Comparison of ENCODE assay signal across 22 mouse cellular contexts in the genomic region with DNA sequence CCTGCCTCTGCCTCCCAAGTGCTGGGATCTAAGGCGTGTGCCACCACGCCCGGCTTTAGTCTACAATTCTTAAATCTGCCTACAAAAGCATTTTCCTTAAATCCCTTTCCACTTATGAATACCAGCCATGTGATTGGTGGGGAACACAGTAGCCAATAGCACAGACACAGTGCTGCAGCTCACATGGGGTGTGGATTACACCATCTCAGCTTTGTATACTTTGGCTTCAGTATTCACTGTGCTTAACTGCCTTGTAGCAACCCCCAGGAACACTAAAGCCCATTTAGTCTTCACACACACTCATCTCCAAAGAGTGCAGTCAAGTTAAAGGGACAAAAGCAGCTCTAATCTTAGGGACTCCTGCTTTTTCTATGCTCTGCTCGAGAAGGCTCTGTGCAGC.
"Had no signal": no experiment of that assay in that cellular context is flagged by ENCODE, and none has a peak within 500 bp of the region (broad histone marks: within the 10 kb centered on the region; RNA-seq: fewer than 3 reads in every experiment).

No protein-coding gene starts in this region.

- H3K27me3 ChIP-seq: liver, embryonic 12.5 days; liver, embryonic 15.5 days; lung, embryonic 15.5 days; megakaryocyte, embryonic 14.5 days; midbrain, embryonic 13.5 days; neural tube, embryonic 12.5 days; neural tube, embryonic 15.5 days had no signal

- H3K9ac ChIP-seq: liver, embryonic 12.5 days; liver, embryonic 15.5 days; lung, embryonic 15.5 days; midbrain, embryonic 13.5 days; neural tube, embryonic 12.5 days; neural tube, embryonic 15.5 days had no signal

- H3K36me3 ChIP-seq: neural tube, embryonic 15.5 days had no signal

- H3K27ac ChIP-seq: kidney, postnatal 0 days; left cerebral cortex, adult 2 months; liver, embryonic 12.5 days; lung, embryonic 15.5 days; midbrain, embryonic 10.5 days; midbrain, embryonic 13.5 days; neural tube, embryonic 12.5 days; neural tube, embryonic 15.5 days; stomach, postnatal 0 days had no signal

- H3K4me2 ChIP-seq: liver, embryonic 12.5 days; liver, embryonic 15.5 days; lung, embryonic 15.5 days; midbrain, embryonic 13.5 days; neural tube, embryonic 12.5 days; neural tube, embryonic 15.5 days had no signal

- H3K4me3 ChIP-seq: left cerebral cortex, adult 2 months; liver, embryonic 12.5 days; liver, embryonic 15.5 days; lung, embryonic 15.5 days; midbrain, embryonic 10.5 days; midbrain, embryonic 13.5 days; neural tube, embryonic 12.5 days; neural tube, embryonic 15.5 days had no signal

- DNase-seq: kidney, adult 2 months; kidney, postnatal 36 days; layer of hippocampus, postnatal 36 days; lung, adult 18-20 months; lung, postnatal 14 days; right cerebral cortex, adult 18-20 months; right cerebral cortex, postnatal 14 days; right cerebral cortex, postnatal 4 days; thymus, adult 2 months; thymus, postnatal 14 days; thymus, postnatal 4 days had no signal
